Mouse (Mus musculus) myocyte (in vitro differentiated cells): ENCODE results near the gene Ankrd40. TPM values are rescaled to one million over a fixed set of nuclear protein-coding genes. Genes with fewer than 3 reads are reported as not detected.

ENCODE experiments used
- H3K27me3 ChIP-seq: one replicate; pipeline ENCODE4 v1.6.1; 2011; ENCODE audit not compliant: control insufficient read depth, insufficient read depth, insufficient read length
- H3K36me3 ChIP-seq: one replicate; pipeline ENCODE4 v1.6.1; 2011; ENCODE audit not compliant: control insufficient read depth, insufficient read depth
- H3K4me2 ChIP-seq: one replicate; pipeline ENCODE4 v1.6.1; 2011; ENCODE audit warnings: low read depth, control low read depth
- H3K4me3 ChIP-seq: one replicate; pipeline ENCODE4 v1.5.1; 2011; ENCODE audit warnings: mild to moderate bottlenecking, control low read depth, moderate library complexity
- H3K79me2 ChIP-seq: one replicate; pipeline ENCODE4 v1.6.1; 2011; ENCODE audit not compliant: control insufficient read depth, insufficient read depth
- H3ac ChIP-seq: one replicate; pipeline ENCODE4 v1.6.1; 2011; ENCODE audit not compliant: control insufficient read depth, insufficient read length
- CEBPB ChIP-seq: IDR thresholded peaks from 2 replicates; pipeline ENCODE4 v1.6.1; 2011; ENCODE audit warnings: mild to moderate bottlenecking, moderate library complexity; ENCODE audit not compliant: poor library complexity, insufficient read depth, severe bottlenecking
- E2F4 ChIP-seq: IDR thresholded peaks from one replicate; pipeline ENCODE4 v1.6.1; 2011; ENCODE audit warnings: mild to moderate bottlenecking, control low read depth, moderate library complexity; ENCODE audit not compliant: insufficient read depth
- MAX ChIP-seq: IDR thresholded peaks from one replicate; pipeline ENCODE4 v1.6.1; 2011; ENCODE audit warnings: low read depth, mild to moderate bottlenecking, control low read depth
- MYOD1 ChIP-seq, 3 experiments: IDR thresholded peaks; one replicate each; pipeline ENCODE4 v1.6.1; 2011; ENCODE audit warnings: control low read depth in 2 of 3, low read depth in 2 of 3, mild to moderate bottlenecking in 2 of 3, moderate library complexity in 1 of 3; ENCODE audit not compliant: insufficient read length in 2 of 3, control insufficient read depth in 1 of 3
- MYOG ChIP-seq, 3 experiments: IDR thresholded peaks; one replicate each; pipeline ENCODE4 v1.6.1; 2011; ENCODE audit warnings: control low read depth in 2 of 3, low read depth in 2 of 3, mild to moderate bottlenecking in 2 of 3; ENCODE audit not compliant: insufficient read length in 2 of 3, control insufficient read depth in 1 of 3, insufficient read depth in 1 of 3
- POLR2A ChIP-seq: IDR thresholded peaks from one replicate; pipeline ENCODE4 v1.6.1; 2011; ENCODE audit warnings: low read depth, mild to moderate bottlenecking, control low read depth, moderate library complexity; ENCODE audit not compliant: insufficient read length
- POLR2AphosphoS2 ChIP-seq: IDR thresholded peaks from one replicate; pipeline ENCODE4 v1.6.1; 2011; ENCODE audit warnings: low read depth, control low read depth; ENCODE audit not compliant: insufficient read length
- REST ChIP-seq: IDR thresholded peaks from one replicate; pipeline ENCODE4 v1.6.1; 2011; ENCODE audit warnings: mild to moderate bottlenecking, control low read depth, moderate library complexity; ENCODE audit not compliant: insufficient read depth, insufficient read length
- SRF ChIP-seq: IDR thresholded peaks from one replicate; pipeline ENCODE4 v1.6.1; 2011; ENCODE audit warnings: low read depth; ENCODE audit not compliant: control insufficient read depth, insufficient read length
- TCF12 ChIP-seq: IDR thresholded peaks from one replicate; pipeline ENCODE4 v1.6.1; 2011; ENCODE audit warnings: mild to moderate bottlenecking, control low read depth; ENCODE audit not compliant: poor library complexity, insufficient read depth, severe bottlenecking
- TCF3 ChIP-seq: IDR thresholded peaks from one replicate; pipeline ENCODE4 v1.6.1; 2011; ENCODE audit warnings: low read depth, control low read depth; ENCODE audit not compliant: insufficient read length
- USF1 ChIP-seq: IDR thresholded peaks from one replicate; pipeline ENCODE4 v1.6.1; 2011; ENCODE audit warnings: low read depth, mild to moderate bottlenecking, control low read depth, moderate library complexity
- polyA plus RNA-seq: library from polyadenylated mRNA; unstranded; fragments of >200 nt; fragmentation: generic; extraction: Trizol; gene quantifications from one replicate; pipeline ENCODE4 v1.2.1, GENCODE M21; 2012; ENCODE audit warnings: missing spikeins

The Ankrd40 gene
- polyA plus RNA-seq, 1 experiment: 105 TPM

DNA sequence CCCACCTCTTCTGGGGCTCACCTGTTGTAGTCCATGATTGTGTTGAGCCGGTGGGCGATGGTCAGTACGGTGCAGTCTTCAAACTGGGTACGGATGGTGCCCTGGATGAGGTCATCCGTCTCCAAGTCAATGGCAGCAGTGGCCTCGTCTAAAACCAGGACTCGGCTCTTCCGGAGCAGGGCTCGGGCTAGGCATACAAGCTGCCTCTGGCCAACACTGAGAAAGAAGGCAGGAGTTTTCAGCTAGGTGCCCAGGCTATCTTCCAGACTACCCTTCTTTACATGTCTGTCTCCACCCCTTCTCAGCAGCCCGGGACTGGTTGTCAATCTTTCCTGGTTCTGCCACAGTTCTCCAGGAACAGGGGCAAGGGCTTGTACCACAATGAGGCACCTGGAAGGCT is 18.1 kb downstream of the Ankrd40 start:
- no peaks in the 10 kb centered on the region for H3K79me2 ChIP-seq
- no peaks in the 10 kb centered on the region for H3K27me3 ChIP-seq
- no peaks in the 10 kb centered on the region for H3K36me3 ChIP-seq
- no peak overlapping the region for H3K4me3 ChIP-seq
- H3K4me2 ChIP-seq: no peak overlapping the region
- H3ac ChIP-seq: no peak overlapping the region
- no peak for TF ChIP-seq SRF

DNA sequence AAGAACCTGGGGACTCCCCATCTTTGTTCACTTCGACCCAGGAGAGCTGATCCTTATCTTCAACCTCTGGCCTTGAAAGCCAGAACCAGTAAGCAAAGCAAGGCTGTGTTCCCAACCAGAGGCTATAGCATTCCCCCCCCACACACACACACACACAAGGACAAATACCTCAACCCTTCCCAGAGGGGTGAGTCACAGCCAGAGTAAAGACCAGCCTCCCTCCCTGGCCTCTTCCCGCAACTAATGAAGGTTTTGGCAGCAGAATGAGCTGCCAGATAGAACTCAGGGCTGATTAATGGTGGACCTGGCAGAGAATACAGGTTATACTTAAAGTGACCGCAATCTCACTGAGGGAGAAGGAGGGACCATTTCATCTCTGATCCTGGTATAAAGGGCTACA is 18.8 kb downstream of the Ankrd40 start:
- no peak overlapping the region for H3K4me3 ChIP-seq
- H3ac ChIP-seq: no peak overlapping the region
- H3K79me2 ChIP-seq: no peaks in the 10 kb centered on the region
- TF ChIP-seq TCF12: no peak
- TF ChIP-seq POLR2A: no peak
- TF ChIP-seq MYOD1 (IDR thresholded peaks at IDR 0.05; ENCODE audit: control insufficient read depth in 1 of 3, insufficient read length in 2 of 3, low read depth in 2 of 3): no peak
- TF ChIP-seq MAX: no peak
- TF ChIP-seq SRF: no peak
- TF ChIP-seq REST: no peak
- TF ChIP-seq CEBPB: no peak
- no peaks in the 10 kb centered on the region for H3K36me3 ChIP-seq
- H3K27me3 ChIP-seq: peaks cover 2% of the 10 kb centered on the region
- no peak overlapping the region for H3K4me2 ChIP-seq

DNA sequence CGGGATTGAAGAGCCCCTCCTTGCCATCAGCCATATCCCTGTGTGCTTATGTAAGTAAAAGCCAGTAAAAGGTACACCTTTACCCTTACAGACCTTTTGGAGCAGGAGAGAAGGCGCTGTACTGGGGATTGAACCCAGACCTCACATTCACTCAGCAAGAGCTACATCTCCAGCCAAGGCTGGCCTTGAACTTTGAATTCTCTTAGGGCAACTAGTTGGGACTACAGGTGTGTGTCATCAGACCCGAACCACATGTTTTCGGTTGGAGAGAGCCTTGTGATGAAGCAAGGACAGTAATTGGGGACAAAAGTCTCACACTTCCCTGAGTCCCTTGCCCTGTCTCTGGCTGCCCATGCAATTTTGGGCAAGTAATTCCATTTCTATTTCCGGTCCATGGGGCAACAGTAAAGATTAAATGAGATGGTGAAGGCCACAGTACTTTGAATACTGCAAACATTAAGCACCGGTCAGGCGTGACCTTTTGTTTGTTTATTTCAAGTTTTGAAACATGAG is 19.3 kb downstream of the Ankrd40 start:
- no peak overlapping the region for H3ac ChIP-seq
- peaks cover 8% of the 10 kb centered on the region for H3K27me3 ChIP-seq
- TF ChIP-seq POLR2A (no peak), MAX (no peak), TCF12 (no peak), REST (no peak), SRF (no peak)
- H3K36me3 ChIP-seq: no peaks in the 10 kb centered on the region
- no peaks in the 10 kb centered on the region for H3K79me2 ChIP-seq
- no peak overlapping the region for H3K4me3 ChIP-seq
- no peak overlapping the region for H3K4me2 ChIP-seq

DNA sequence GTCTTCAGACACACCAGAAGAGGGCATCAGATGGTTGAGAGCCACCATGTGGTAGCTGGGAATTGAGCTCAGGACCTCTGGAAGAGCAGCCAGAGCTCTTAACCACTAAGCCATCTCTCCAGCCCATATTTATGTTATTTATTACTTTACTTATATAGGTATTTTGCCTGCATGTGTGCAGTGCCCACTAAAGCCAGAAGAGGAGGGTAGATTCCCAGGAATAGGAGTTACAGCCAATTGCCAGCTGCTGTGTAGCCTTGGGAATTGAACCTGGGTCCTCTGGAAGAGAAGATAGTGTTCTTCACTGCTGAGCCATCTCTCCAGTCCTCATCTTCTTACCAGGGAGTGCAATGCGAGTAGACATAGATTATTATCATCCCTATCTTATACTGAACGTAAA is 22.0 kb downstream of the Ankrd40 start:
- Histone ChIP-seq H3ac (no peak overlapping the region), H3K4me2 (no peak overlapping the region), H3K79me2 (no peaks in the 10 kb centered on the region), H3K27me3 (peaks cover 14% of the 10 kb centered on the region), H3K4me3 (no peak overlapping the region), H3K36me3 (no peaks in the 10 kb centered on the region)
- TF ChIP-seq TCF12 (no peak), SRF (no peak), MAX (no peak), MYOG (IDR thresholded peaks at IDR 0.05; ENCODE audit: control insufficient read depth in 1 of 3, insufficient read depth in 1 of 3, insufficient read length in 2 of 3, low read depth in 2 of 3) (no peak), TCF3 (no peak), POLR2AphosphoS2 (no peak), USF1 (no peak), REST (no peak), CEBPB (no peak), POLR2A (no peak), E2F4 (no peak), MYOD1 (IDR thresholded peaks at IDR 0.05; ENCODE audit: control insufficient read depth in 1 of 3, insufficient read length in 2 of 3, low read depth in 2 of 3) (no peak)

DNA sequence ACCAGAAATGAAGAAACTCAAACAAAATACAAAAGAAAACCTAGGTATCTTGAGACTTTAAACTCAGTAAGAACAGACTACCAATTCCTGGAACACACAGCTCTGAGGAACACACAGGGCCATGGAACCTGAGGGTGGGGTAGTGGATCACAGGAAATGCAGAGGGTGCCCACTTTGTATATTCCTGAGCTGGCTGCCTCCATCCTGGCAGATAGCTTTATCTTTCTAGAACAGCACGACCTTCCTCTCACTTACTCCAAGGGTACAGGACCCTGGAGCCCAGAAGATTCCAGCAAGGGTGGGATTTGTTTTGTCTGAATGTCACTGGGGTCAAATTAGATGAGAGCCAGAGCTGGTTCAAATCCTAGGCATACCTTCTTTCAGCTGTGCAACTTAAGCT is 22.5 kb downstream of the Ankrd40 start:
- H3K36me3 ChIP-seq: no peaks in the 10 kb centered on the region

More for the DNA sequence above, 22.5 kb downstream of the Ankrd40 start:
- TF ChIP-seq CEBPB (no peak), USF1 (no peak), MAX (no peak), MYOG (IDR thresholded peaks at IDR 0.05; ENCODE audit: control insufficient read depth in 1 of 3, insufficient read depth in 1 of 3, insufficient read length in 2 of 3, low read depth in 2 of 3) (no peak), REST (no peak), POLR2A (no peak), MYOD1 (IDR thresholded peaks at IDR 0.05; ENCODE audit: control insufficient read depth in 1 of 3, insufficient read length in 2 of 3, low read depth in 2 of 3) (no peak), TCF3 (no peak), SRF (no peak), POLR2AphosphoS2 (no peak)
- no peaks in the 10 kb centered on the region for H3K79me2 ChIP-seq
- H3K4me2 ChIP-seq: no peak overlapping the region
- H3ac ChIP-seq: no peak overlapping the region
- H3K27me3 ChIP-seq: peaks cover 19% of the 10 kb centered on the region
- H3K4me3 ChIP-seq: no peak overlapping the region
